Mouse (Mus musculus): ENCODE data around the gene Gja5. TPM values are rescaled to one million over a fixed set of nuclear protein-coding genes. Genes with fewer than 3 reads are reported as not detected.

Gene Gja5
- polyA plus RNA-seq (2014; fragmentation: Nextera tagmentation; extraction: Ambion mirVana), result 1.1 and 2.0 TPM in 2 replicates

DNA sequence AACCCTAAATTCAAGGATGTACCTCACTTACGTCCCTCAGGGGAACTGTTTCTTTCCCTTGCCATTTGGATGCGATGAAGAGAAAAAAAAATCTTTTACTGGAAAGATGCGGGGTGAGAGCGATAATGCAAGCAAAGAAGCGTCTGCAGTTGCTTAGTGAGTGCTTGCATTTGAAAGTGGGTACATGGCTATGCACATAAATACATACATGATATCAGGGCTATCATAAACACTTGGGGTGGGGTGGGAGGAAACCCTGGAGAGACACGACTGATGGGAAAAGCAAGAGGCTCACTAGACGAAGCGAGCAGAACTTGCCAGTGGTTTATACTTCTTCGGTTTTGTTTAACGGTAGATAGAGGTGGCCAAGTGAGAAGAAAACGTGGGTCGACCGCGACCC is at the start of gene Gja5:
Gene Gja5, plus strand, starts transcription at position 301 of the 400 bp plus-strand sequence.
- ATAC-seq (no peak), DNase-seq (ENCODE audit: low spot score) (no peak)
- WGBS, result 13% methylated on average over 14 of the region's 14 CpGs
- Histone ChIP-seq H3K36me3 (ENCODE audit: control insufficient read depth, insufficient read depth, low read length) (no peaks in the 10 kb centered on the region), H3K4me3 (ENCODE audit: low read depth, low read length) (peak within 1 kb of the TSS; percentile 97), H3K27ac (ENCODE audit: low read depth, low read length) (peak within 1 kb of the TSS; percentile 21; the same call in 1 of the 2 replicates), H3K9me3 (replicated peaks; ENCODE audit: control insufficient read depth, low read length) (no peaks in the 10 kb centered on the region), H3K4me2 (ENCODE audit: low read length) (peak within 1 kb of the TSS; percentile 83), H3K27me3 (replicated peaks; ENCODE audit: control insufficient read depth, insufficient read depth, low read length) (0 out of 2 replicates have a peak, but pooled peaks cover 4% of the 10 kb centered on the region), H3K4me1 (ENCODE audit: control insufficient read depth, insufficient read depth, low read length) (peaks cover 8% of the 10 kb centered on the region), H3K9ac (ENCODE audit: low read length) (peak within 1 kb of the TSS; percentile 94)

DNA sequence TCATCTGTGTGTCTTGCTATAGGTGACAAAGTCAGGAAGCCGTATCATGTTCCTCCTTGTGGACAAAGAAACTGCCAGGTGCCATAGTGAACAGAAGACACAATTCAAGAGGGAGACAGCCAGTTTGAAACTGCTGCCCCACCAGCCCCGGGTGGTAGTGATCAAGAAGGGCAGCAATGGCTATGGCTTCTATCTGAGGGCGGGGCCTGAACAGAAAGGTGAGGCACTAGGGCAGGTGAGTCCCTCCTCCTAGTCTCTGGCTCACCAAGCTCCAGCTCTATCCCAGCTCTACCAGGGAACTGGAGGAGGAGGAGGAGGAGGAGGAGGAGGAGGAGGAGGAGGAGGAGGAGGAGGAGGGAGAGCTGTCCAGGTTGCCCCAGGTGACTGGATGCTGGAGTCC is 48.7 kb upstream of the Gja5 start:
- no peak overlapping the region for H3K27ac ChIP-seq (ENCODE audit: low read depth, low read length)
- no peak overlapping the region for H3K4me2 ChIP-seq (ENCODE audit: low read length)
- no peaks in the 10 kb centered on the region for H3K4me1 ChIP-seq (ENCODE audit: control insufficient read depth, insufficient read depth, low read length)
- no peak for ATAC-seq
- H3K9ac ChIP-seq (ENCODE audit: low read length), result no peak overlapping the region
- H3K36me3 ChIP-seq (ENCODE audit: control insufficient read depth, insufficient read depth, low read length), result no peaks in the 10 kb centered on the region
- DNase-seq (ENCODE audit: low spot score), result no peak
- 69% methylated on average over 3 of the region's 3 CpGs for WGBS
- no peaks in the 10 kb centered on the region for H3K27me3 ChIP-seq (replicated peaks; ENCODE audit: control insufficient read depth, insufficient read depth, low read length)
- no peaks in the 10 kb centered on the region for H3K9me3 ChIP-seq (replicated peaks; ENCODE audit: control insufficient read depth, low read length)
- no peak overlapping the region for H3K4me3 ChIP-seq (ENCODE audit: low read depth, low read length)

DNA sequence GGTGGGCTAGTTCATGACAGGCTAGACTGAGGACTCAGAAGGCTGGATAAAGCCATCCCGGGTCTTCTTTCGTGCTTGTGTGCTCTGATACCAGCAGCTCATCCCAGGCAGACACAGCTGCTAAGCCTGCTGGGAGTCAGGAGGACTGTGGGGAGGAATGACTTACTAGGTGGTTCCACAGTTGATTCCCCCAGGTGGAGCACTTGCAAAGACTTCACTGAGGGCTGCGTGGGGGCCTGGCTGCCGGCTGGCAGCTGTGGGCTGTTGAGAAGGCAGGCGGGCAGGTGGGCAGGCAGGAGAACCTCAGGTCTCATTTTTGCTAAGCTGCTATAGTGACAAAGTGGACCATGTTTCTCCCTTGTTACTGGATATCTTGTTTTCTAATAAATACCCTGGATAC is 44.0 kb upstream of the Gja5 start:
- H3K4me3 ChIP-seq (ENCODE audit: low read depth, low read length), result no peak overlapping the region
- ATAC-seq (no peak), DNase-seq (ENCODE audit: low spot score) (no peak)
- H3K9ac ChIP-seq (ENCODE audit: low read length), result no peak overlapping the region
- no peaks in the 10 kb centered on the region for H3K4me1 ChIP-seq (ENCODE audit: control insufficient read depth, insufficient read depth, low read length)
- 92% methylated on average over 5 of the region's 5 CpGs for WGBS
- H3K36me3 ChIP-seq (ENCODE audit: control insufficient read depth, insufficient read depth, low read length), result no peaks in the 10 kb centered on the region
- H3K4me2 ChIP-seq (ENCODE audit: low read length), result no peak overlapping the region
- no peak overlapping the region for H3K27ac ChIP-seq (ENCODE audit: low read depth, low read length)
- no peaks in the 10 kb centered on the region for H3K27me3 ChIP-seq (replicated peaks; ENCODE audit: control insufficient read depth, insufficient read depth, low read length)
- no peaks in the 10 kb centered on the region for H3K9me3 ChIP-seq (replicated peaks; ENCODE audit: control insufficient read depth, low read length)

DNA sequence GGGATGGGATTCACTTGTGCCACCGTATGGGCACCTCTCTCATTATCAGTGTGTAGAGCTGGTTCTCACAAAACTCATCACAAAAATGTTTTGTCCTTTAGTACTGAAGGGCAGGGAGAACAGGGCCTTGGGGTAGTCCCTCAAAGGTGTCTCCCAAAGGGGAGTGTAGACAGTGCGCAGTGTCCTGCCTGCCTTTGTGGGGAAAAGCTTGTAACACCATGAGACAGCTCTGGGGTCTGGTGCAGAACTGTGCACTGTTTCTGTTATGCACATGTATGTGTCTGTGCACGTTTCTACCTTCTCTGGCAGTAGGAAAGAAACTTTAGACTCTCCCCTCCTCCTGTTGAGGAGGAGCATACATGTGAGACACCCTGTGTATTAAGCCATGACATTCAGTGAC is 36.6 kb upstream of the Gja5 start:
- no peak for DNase-seq (ENCODE audit: low spot score)
- WGBS, result 92% methylated on average over 3 of the region's 3 CpGs
- peaks cover 51% of the 10 kb centered on the region for H3K36me3 ChIP-seq (ENCODE audit: control insufficient read depth, insufficient read depth, low read length)
- H3K4me2 ChIP-seq (ENCODE audit: low read length), result no peak overlapping the region
- no peak overlapping the region for H3K4me3 ChIP-seq (ENCODE audit: low read depth, low read length)
- no peak overlapping the region for H3K9ac ChIP-seq (ENCODE audit: low read length)
- no peaks in the 10 kb centered on the region for H3K9me3 ChIP-seq (replicated peaks; ENCODE audit: control insufficient read depth, low read length)
- no peaks in the 10 kb centered on the region for H3K27me3 ChIP-seq (replicated peaks; ENCODE audit: control insufficient read depth, insufficient read depth, low read length)
- no peak for ATAC-seq
- H3K27ac ChIP-seq (ENCODE audit: low read depth, low read length), result no peak overlapping the region
- H3K4me1 ChIP-seq (ENCODE audit: control insufficient read depth, insufficient read depth, low read length), result no peaks in the 10 kb centered on the region

DNA sequence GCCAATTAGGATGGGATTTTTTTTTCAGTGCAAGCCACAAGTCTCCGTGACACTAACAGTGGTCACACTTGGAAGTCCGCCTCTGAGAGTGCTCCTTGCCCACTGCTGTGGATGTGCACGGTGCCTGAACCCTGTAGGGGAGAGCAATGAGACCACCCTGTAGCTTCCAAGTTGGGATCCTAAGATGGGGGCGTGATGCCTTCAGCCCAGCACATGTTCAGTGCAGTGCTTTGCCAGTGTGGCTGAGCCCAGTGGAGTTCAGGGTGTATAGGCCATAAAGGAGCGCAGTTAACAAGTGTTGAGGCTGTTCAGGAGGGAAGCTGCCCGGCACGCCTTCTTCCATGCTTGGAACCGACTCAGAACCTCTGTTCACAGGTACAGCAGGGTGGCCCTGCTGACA is 35.9 kb upstream of the Gja5 start:
- ATAC-seq, result no peak
- H3K36me3 ChIP-seq (ENCODE audit: control insufficient read depth, insufficient read depth, low read length), result peaks cover 58% of the 10 kb centered on the region

DNA sequence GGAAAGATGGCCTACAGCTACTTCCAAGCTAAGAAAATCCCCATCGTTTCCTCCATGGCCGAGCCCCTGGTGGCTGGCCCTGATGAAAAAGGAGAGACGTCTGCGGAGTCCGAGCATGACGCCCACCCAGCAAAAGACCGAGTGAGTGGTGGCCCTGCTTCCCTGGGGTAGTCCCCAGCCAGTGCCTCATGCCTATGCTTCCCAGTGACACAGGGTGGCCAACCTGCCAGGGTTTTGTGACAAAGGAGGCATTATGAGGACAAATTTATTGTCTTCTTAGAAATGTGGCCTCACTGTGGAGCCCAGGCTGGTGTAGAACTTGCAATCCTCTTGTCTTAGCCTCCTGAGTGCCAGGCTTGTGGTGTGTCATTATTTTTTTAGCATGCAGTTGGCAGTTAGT is 35.4 kb upstream of the Gja5 start:
- H3K36me3 ChIP-seq (ENCODE audit: control insufficient read depth, insufficient read depth, low read length), result peaks cover 64% of the 10 kb centered on the region
- H3K4me1 ChIP-seq (ENCODE audit: control insufficient read depth, insufficient read depth, low read length), result no peaks in the 10 kb centered on the region
- no peak overlapping the region for H3K9ac ChIP-seq (ENCODE audit: low read length)
- no peaks in the 10 kb centered on the region for H3K9me3 ChIP-seq (replicated peaks; ENCODE audit: control insufficient read depth, low read length)
- H3K27me3 ChIP-seq (replicated peaks; ENCODE audit: control insufficient read depth, insufficient read depth, low read length), result no peaks in the 10 kb centered on the region
- 92% methylated on average over 7 of the region's 7 CpGs for WGBS
- no peak overlapping the region for H3K4me3 ChIP-seq (ENCODE audit: low read depth, low read length)
- ATAC-seq (no peak), DNase-seq (ENCODE audit: low spot score) (no peak)
- H3K4me2 ChIP-seq (ENCODE audit: low read length), result no peak overlapping the region
- H3K27ac ChIP-seq (ENCODE audit: low read depth, low read length), result no peak overlapping the region

More for the DNA sequence above, 35.9 kb upstream of the Gja5 start:
- WGBS, result 94% methylated on average over 8 of the region's 8 CpGs
- Histone ChIP-seq H3K4me2 (ENCODE audit: low read length) (no peak overlapping the region), H3K4me1 (ENCODE audit: control insufficient read depth, insufficient read depth, low read length) (no peaks in the 10 kb centered on the region), H3K9ac (ENCODE audit: low read length) (no peak overlapping the region), H3K27ac (ENCODE audit: low read depth, low read length) (no peak overlapping the region), H3K27me3 (replicated peaks; ENCODE audit: control insufficient read depth, insufficient read depth, low read length) (no peaks in the 10 kb centered on the region), H3K4me3 (ENCODE audit: low read depth, low read length) (no peak overlapping the region), H3K9me3 (replicated peaks; ENCODE audit: control insufficient read depth, low read length) (no peaks in the 10 kb centered on the region)
- DNase-seq (ENCODE audit: low spot score), result no peak

DNA sequence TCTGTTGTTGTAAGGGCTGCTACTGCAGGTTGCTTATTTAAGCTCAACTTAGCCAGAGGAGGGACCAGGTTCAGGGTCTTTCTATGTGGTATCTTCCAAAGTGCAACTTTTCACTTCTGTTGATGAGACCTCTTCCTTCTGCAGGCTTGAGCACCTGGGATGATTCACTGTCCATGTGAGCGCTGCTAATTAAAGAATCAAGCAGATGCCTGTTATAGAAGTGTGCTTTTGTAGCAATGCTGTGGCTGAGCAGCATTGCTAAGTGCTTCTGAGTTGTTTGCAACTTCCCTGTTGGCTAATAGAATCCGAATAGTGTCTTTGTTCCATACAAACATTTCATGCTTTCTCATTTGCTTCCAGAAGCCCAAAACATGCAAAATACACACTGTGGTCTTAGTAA is 34.2 kb upstream of the Gja5 start:
- no peak for DNase-seq (ENCODE audit: low spot score)
- no peaks in the 10 kb centered on the region for H3K27me3 ChIP-seq (replicated peaks; ENCODE audit: control insufficient read depth, insufficient read depth, low read length)
- H3K4me3 ChIP-seq (ENCODE audit: low read depth, low read length), result no peak overlapping the region
- no peak for ATAC-seq
- H3K36me3 ChIP-seq (ENCODE audit: control insufficient read depth, insufficient read depth, low read length), result peaks cover 74% of the 10 kb centered on the region
- H3K9ac ChIP-seq (ENCODE audit: low read length), result no peak overlapping the region
- H3K4me1 ChIP-seq (ENCODE audit: control insufficient read depth, insufficient read depth, low read length), result no peaks in the 10 kb centered on the region
- 97% methylated on average over 2 of the region's 2 CpGs for WGBS
- no peaks in the 10 kb centered on the region for H3K9me3 ChIP-seq (replicated peaks; ENCODE audit: control insufficient read depth, low read length)
- H3K27ac ChIP-seq (ENCODE audit: low read depth, low read length), result no peak overlapping the region
- H3K4me2 ChIP-seq (ENCODE audit: low read length), result no peak overlapping the region

DNA sequence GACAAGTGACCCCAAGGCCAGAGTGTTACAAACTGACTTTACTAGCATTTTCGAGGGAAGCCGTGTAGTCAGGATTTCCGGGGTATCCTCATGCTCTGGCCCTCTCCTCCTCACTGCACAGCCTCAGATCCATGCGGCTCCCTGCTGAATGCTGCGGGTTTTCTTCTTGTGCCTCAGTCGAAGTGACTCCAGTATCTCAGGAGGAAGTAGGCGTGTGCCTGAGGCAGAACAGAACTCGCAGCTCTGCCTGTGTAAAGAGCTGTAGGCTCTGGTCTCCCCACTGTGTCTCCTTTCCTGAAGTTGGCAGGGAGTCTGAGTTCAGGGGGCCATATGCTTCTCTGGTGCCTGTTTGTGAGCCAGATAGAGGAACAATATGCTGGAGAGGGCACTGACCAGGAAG is 33.4 kb upstream of the Gja5 start:
- H3K4me3 ChIP-seq (ENCODE audit: low read depth, low read length), result no peak overlapping the region
- no peak overlapping the region for H3K4me2 ChIP-seq (ENCODE audit: low read length)
- H3K27me3 ChIP-seq (replicated peaks; ENCODE audit: control insufficient read depth, insufficient read depth, low read length), result no peaks in the 10 kb centered on the region
- H3K36me3 ChIP-seq (ENCODE audit: control insufficient read depth, insufficient read depth, low read length), result peaks cover 78% of the 10 kb centered on the region
- H3K27ac ChIP-seq (ENCODE audit: low read depth, low read length), result no peak overlapping the region
- no peak overlapping the region for H3K9ac ChIP-seq (ENCODE audit: low read length)
- no peak for ATAC-seq
- WGBS, result 93% methylated on average over 8 of the region's 8 CpGs
- H3K4me1 ChIP-seq (ENCODE audit: control insufficient read depth, insufficient read depth, low read length), result no peaks in the 10 kb centered on the region
- no peaks in the 10 kb centered on the region for H3K9me3 ChIP-seq (replicated peaks; ENCODE audit: control insufficient read depth, low read length)
- DNase-seq (ENCODE audit: low spot score), result no peak

DNA sequence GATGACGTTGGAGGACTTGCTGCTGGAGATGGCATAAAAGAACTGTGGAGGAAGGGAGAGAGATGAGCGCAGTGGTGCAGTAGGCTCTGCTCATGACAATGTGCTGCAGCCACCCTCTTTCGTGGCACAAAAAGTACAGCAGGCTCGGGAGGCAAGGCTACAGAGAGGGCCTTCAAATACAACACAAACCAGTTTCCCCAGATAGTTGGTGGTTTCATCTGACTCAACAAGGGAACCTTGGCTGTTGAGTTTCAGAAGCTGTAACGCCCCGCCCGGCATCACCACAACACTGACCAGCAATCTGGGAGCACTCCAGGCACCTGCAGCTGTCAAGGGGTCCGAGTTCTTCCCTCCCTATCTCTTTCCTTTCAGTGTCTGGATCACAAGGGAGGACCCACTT is 32.0 kb upstream of the Gja5 start:
- H3K4me1 ChIP-seq (ENCODE audit: control insufficient read depth, insufficient read depth, low read length), result no peaks in the 10 kb centered on the region
- no peaks in the 10 kb centered on the region for H3K9me3 ChIP-seq (replicated peaks; ENCODE audit: control insufficient read depth, low read length)
- 95% methylated on average over 8 of the region's 8 CpGs for WGBS
- H3K36me3 ChIP-seq (ENCODE audit: control insufficient read depth, insufficient read depth, low read length), result peaks cover 85% of the 10 kb centered on the region
- no peak overlapping the region for H3K4me2 ChIP-seq (ENCODE audit: low read length)
- no peak overlapping the region for H3K9ac ChIP-seq (ENCODE audit: low read length)
- H3K27me3 ChIP-seq (replicated peaks; ENCODE audit: control insufficient read depth, insufficient read depth, low read length), result no peaks in the 10 kb centered on the region
- H3K4me3 ChIP-seq (ENCODE audit: low read depth, low read length), result no peak overlapping the region
- ATAC-seq (no peak), DNase-seq (ENCODE audit: low spot score) (no peak)
- H3K27ac ChIP-seq (ENCODE audit: low read depth, low read length), result no peak overlapping the region

All from forebrain, embryonic 14.5 days (tissue).